Mouse (Mus musculus) hindbrain, embryonic 15.5 days (tissue): Measurements from ENCODE around the gene Pcmt1. TPM values are rescaled to one million over a fixed set of nuclear protein-coding genes. Genes with fewer than 3 reads are reported as not detected.

Experiments used
- ATAC-seq: fragments of 200-750 bp; cut with Nextera tagmentation; 2 replicates; pipeline ENCODE4 v1.8.0; 2017; ENCODE audit warnings: low read depth, moderate number of reproducible peaks, moderate TSS enrichment; ENCODE audit not compliant: low FRiP score
- H3K27ac ChIP-seq: fragments of 300-500 bp; sonication (generic); replicated peaks from 2 replicates; pipeline ENCODE4 v1.5.1; 2015; ENCODE audit warnings: mild to moderate bottlenecking, inconsistent platforms
- H3K27me3 ChIP-seq: fragments of 300-500 bp; sonication (generic); 2 replicates; pipeline ENCODE4 v1.6.1; 2015; ENCODE audit warnings: control low read depth, inconsistent platforms
- H3K36me3 ChIP-seq: fragments of 300-500 bp; sonication (generic); 2 replicates; pipeline ENCODE4 v1.6.1; 2015; ENCODE audit warnings: control low read depth, inconsistent platforms
- H3K4me1 ChIP-seq: fragments of 300-500 bp; sonication (generic); replicated peaks from 2 replicates; pipeline ENCODE4 v1.6.1; 2015; ENCODE audit warnings: control low read depth, inconsistent platforms
- H3K4me2 ChIP-seq: fragments of 300-500 bp; sonication (generic); 2 replicates; pipeline ENCODE4 v1.6.1; 2015; ENCODE audit warnings: moderate library complexity, mild to moderate bottlenecking, inconsistent platforms
- H3K4me3 ChIP-seq: fragments of 300-500 bp; sonication (generic); 2 replicates; pipeline ENCODE4 v1.5.1; 2015; ENCODE audit warnings: mild to moderate bottlenecking, inconsistent platforms
- H3K9ac ChIP-seq: fragments of 300-500 bp; sonication (generic); 2 replicates; pipeline ENCODE4 v1.6.1; 2015; ENCODE audit warnings: inconsistent platforms
- H3K9me3 ChIP-seq: fragments of 300-500 bp; sonication (generic); 2 replicates; pipeline ENCODE4 v1.6.1; 2016; ENCODE audit warnings: control low read depth, inconsistent platforms
- WGBS: fragments of 180-500 bp; shearing (Covaris S2); methylation state at CpG from one replicate; pipeline ENCODE4 v1.1.7; 2015; 5-methylcytosine and 5-hydroxymethylcytosine counted together
- polyA plus RNA-seq: library from polyadenylated mRNA; unstranded; fragments of >200 nt; fragmentation: Nextera tagmentation; extraction: Ambion mirVana; gene quantifications from 2 replicates; pipeline ENCODE4 v1.2.1, GENCODE M21; 2015

Pcmt1 gene
- 172 and 174 TPM in 2 replicates for polyA plus RNA-seq

DNA sequence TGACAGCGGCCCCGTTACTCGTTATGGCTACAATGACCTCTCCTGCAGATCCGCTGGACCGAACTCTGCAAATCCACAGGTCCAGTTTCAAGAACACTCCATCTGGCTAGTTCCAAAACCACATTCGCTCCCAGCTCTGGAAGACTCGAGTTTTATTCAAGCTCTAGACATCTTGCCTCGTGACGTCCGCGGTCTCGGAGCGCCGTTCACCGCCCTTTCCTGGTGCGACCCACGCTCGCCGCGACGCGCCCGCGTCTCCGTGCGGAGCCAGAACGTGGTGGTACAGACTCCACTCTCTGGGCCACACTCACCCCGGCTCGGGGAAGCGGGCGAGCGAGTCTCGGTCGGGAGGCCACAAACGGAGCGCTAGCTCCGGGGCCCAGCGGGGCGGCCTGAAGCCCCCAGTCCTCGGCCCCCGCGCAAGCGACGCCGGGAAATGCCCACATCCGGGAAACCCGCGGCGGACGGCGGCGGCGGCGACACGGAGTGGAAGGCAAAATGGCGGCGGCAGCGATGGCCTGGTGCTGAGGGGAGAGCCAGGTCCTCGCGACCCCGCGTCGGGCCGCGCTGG, at the start of gene Pcmt1, which contains the start of gene Lats1:
TSS of gene Pcmt1 (minus strand) at position 406 of the 571 bp plus-strand sequence.
TSS of gene Lats1 (plus strand) at position 484 of the 571 bp plus-strand sequence.
- Histone ChIP-seq H3K27me3 (no peaks in the 10 kb centered on the region), H3K9me3 (no peaks in the 10 kb centered on the region), H3K9ac (peak within 1 kb of the TSS; percentile 96), H3K27ac (peak within 1 kb of the TSS; percentile 98), H3K36me3 (peaks cover 22% of the 10 kb centered on the region), H3K4me3 (peak within 1 kb of the TSS; percentile 91), H3K4me2 (peak within 1 kb of the TSS; percentile 78), H3K4me1 (peaks cover 50% of the 10 kb centered on the region)
- WGBS, result under 1% methylated on average over 56 of the region's 65 CpGs
- peak; percentile 88 for ATAC-seq

DNA sequence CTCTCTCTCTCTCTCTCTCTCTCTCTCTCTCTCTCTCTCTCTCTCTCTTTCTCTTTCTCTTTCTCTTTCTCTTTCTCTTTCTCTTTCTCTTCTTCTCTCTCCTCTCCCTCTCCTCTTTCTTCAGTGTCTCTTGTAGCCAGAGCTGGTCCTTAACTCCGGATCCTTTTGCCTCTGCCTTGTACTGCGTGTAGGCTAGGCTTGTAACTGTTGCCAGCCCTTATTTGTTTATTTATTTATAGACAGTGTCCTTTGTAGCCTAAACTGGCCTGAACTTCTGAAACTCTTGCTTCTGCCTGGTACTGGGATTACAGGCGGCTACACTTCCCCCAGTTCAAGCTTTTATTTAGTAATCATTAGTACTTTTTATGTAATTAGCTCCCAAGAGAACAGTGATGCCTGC, 46.1 kb upstream of the Pcmt1 start:
- Histone ChIP-seq H3K4me2 (peak overlapping the region; percentile 91), H3K9me3 (no peaks in the 10 kb centered on the region), H3K36me3 (no peaks in the 10 kb centered on the region), H3K4me3 (peak overlapping the region; percentile 77; the same call in 1 of the 2 replicates), H3K27me3 (no peaks in the 10 kb centered on the region), H3K4me1 (peaks cover 21% of the 10 kb centered on the region), H3K9ac (0 out of 2 replicates have a peak overlapping the region, but pooled peaks have one; percentile 13), H3K27ac (no peak overlapping the region)
- WGBS, result 31% methylated on average over 3 of the region's 3 CpGs
- ATAC-seq, result no peak

DNA sequence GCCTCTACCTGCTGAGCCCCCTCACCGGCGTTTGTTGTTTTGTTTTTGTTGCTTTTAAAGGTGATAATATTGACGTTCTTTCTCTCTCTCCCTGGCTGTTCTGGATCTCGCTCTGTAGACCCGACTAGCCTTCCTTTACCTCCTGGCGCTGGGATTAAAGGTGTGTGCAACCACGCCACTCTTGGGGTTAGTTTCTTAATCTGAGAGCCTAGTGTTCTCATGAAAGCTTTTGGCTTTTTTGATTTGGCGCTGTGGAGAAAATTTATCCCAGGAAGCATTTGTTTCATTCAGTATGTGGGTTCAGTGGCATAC, 45.5 kb upstream of the Pcmt1 start:
- H3K27me3 ChIP-seq, result no peaks in the 10 kb centered on the region
- peak overlapping the region; percentile 91 for H3K4me2 ChIP-seq
- 0% methylated on average over 8 of the region's 8 CpGs for WGBS
- H3K4me1 ChIP-seq, result peaks cover 18% of the 10 kb centered on the region
- ATAC-seq, result no peak
- H3K36me3 ChIP-seq, result no peaks in the 10 kb centered on the region
- H3K4me3 ChIP-seq, result peak overlapping the region; percentile 77
- H3K9me3 ChIP-seq, result no peaks in the 10 kb centered on the region
- peak overlapping the region; percentile 77 for H3K9ac ChIP-seq
- peak overlapping the region; percentile 85 for H3K27ac ChIP-seq

DNA sequence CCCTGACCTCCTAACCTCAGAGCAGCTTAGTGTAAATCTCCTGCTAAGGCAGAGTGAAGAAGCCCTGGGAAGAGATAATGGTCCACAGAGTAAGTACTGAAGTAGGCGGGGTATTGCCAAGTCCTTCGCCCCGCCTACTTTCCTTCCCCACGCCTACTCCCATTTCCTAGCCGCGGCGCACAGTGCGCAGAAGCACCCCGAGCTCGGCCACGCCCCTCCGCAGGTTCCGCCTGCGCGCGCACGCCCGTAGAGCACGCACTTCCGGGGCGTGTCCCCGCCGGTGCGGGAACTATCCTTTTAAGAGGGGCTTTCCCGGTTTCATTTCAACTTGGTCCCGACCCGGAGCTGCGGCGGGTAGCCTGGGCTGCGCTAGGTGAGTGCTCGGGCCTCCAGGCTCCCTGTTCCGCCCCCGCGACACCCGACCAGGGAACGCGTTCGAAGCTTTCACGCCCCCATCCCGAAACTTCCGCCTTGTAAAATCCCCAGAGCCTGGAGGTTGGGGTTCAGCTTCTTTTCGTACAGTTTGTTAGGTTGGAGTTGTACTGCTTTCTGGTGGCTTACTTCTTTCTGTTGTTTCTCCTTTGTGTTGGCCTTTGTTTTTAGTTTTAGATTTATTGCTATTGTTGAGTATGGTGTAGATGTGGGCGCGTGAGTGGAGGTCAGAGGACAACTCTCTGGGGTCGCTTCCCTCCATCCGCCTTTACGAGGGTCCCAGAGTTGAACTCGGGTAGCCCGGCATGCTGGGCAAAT, 45.0 kb upstream of the Pcmt1 start, which contains the start of gene Katna1:
TSS of gene Katna1 (plus strand) at position 250 of the 750 bp plus-strand sequence.
- ATAC-seq, result peak; percentile 99
- peak within 1 kb of the TSS; percentile 77 for H3K4me3 ChIP-seq
- H3K9ac ChIP-seq, result peak within 1 kb of the TSS; percentile 77
- WGBS, result under 1% methylated on average over 49 of the region's 49 CpGs
- peak within 1 kb of the TSS; percentile 85 for H3K27ac ChIP-seq
- H3K4me2 ChIP-seq, result peak within 1 kb of the TSS; percentile 91
- peaks cover 18% of the 10 kb centered on the region for H3K4me1 ChIP-seq
- H3K9me3 ChIP-seq, result no peaks in the 10 kb centered on the region
- no peaks in the 10 kb centered on the region for H3K36me3 ChIP-seq
- no peaks in the 10 kb centered on the region for H3K27me3 ChIP-seq

DNA sequence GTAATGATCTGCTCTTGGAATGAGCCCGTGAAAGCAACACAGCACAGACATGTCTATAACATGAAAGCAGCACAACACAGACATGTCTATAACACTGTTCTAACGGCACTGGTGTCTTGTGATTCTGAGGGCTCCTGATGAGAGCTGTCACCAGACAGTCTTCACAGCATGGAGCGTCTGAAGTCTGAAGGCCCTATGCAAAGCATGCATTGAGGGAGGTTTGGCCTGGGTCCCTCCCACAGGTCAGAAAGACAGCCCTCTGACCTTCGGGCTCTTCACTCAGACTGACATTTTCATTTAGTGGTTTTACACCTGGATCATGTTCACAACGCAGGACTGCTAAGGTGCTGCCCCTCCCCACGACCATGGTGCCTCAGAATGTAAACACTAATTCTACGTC, 34.1 kb upstream of the Pcmt1 start:
- Histone ChIP-seq H3K36me3 (peaks cover 35% of the 10 kb centered on the region), H3K4me3 (no peak overlapping the region), H3K9ac (no peak overlapping the region), H3K9me3 (no peaks in the 10 kb centered on the region), H3K4me1 (no peaks in the 10 kb centered on the region), H3K27ac (no peak overlapping the region), H3K4me2 (no peak overlapping the region), H3K27me3 (no peaks in the 10 kb centered on the region)
- no peak for ATAC-seq
- 75% methylated on average over 7 of the region's 7 CpGs for WGBS

DNA sequence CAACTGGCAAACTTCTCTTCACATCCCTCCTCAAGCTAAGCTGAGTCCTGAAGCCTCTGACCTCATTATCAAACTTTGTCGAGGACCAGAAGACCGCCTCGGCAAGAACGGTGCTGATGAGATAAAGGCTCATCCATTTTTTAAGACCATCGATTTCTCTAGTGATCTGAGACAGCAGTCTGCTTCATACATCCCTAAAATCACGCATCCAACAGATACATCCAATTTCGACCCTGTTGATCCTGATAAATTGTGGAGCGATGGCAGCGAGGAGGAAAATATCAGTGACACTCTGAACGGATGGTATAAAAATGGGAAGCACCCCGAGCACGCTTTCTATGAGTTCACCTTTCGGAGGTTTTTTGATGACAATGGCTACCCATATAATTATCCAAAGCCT, 31.6 kb upstream of the Pcmt1 start:
- ATAC-seq, result no peak
- no peaks in the 10 kb centered on the region for H3K9me3 ChIP-seq
- no peaks in the 10 kb centered on the region for H3K27me3 ChIP-seq
- no peak overlapping the region for H3K4me2 ChIP-seq
- H3K4me3 ChIP-seq, result no peak overlapping the region
- H3K36me3 ChIP-seq, result peaks cover 47% of the 10 kb centered on the region
- H3K4me1 ChIP-seq, result no peaks in the 10 kb centered on the region
- 95% methylated on average over 13 of the region's 13 CpGs for WGBS
- H3K27ac ChIP-seq, result no peak overlapping the region
- no peak overlapping the region for H3K9ac ChIP-seq

DNA sequence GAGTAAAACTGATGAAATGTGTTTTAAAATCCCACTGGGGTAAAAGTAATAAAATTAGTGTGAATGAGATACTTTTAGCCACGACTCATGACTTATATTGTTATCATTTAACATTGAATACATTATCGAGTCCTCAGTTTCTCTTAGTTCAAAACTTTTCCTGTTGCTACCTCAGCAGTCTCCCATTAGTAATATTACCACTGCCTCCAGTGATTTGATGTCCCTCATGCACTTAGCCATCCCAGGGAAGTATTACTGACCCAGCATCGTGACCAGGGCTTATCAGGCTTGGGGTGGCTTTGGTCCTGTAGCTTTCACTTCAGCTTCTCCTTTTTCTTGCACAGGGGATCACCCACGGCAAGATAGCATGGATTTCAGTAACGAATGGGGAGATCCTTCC, 29.2 kb upstream of the Pcmt1 start:
- Histone ChIP-seq H3K4me2 (no peak overlapping the region), H3K27me3 (no peaks in the 10 kb centered on the region), H3K4me1 (no peaks in the 10 kb centered on the region), H3K9ac (no peak overlapping the region), H3K27ac (no peak overlapping the region), H3K9me3 (no peaks in the 10 kb centered on the region), H3K36me3 (peaks cover 52% of the 10 kb centered on the region), H3K4me3 (no peak overlapping the region)
- 92% methylated on average over 5 of the region's 5 CpGs for WGBS
- ATAC-seq, result no peak

DNA sequence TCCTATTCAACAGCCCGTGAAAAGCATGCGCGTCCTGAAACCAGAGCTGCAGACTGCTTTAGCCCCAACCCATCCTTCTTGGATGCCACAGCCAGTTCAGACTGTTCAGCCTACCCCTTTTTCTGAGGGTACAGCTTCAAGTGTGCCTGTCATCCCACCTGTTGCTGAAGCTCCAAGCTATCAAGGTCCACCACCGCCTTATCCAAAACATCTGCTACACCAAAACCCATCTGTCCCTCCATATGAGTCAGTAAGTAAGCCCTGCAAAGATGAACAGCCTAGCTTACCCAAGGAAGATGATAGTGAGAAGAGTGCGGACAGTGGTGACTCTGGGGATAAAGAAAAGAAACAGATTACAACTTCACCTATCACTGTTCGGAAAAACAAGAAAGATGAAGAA, 21.6 kb upstream of the Pcmt1 start:
- H3K4me3 ChIP-seq, result no peak overlapping the region
- 95% methylated on average over 6 of the region's 6 CpGs for WGBS
- H3K4me1 ChIP-seq, result no peaks in the 10 kb centered on the region
- H3K9me3 ChIP-seq, result no peaks in the 10 kb centered on the region
- ATAC-seq, result no peak
- H3K36me3 ChIP-seq, result peaks cover 65% of the 10 kb centered on the region
- no peak overlapping the region for H3K27ac ChIP-seq
- no peak overlapping the region for H3K9ac ChIP-seq
- no peaks in the 10 kb centered on the region for H3K27me3 ChIP-seq
- H3K4me2 ChIP-seq, result no peak overlapping the region

DNA sequence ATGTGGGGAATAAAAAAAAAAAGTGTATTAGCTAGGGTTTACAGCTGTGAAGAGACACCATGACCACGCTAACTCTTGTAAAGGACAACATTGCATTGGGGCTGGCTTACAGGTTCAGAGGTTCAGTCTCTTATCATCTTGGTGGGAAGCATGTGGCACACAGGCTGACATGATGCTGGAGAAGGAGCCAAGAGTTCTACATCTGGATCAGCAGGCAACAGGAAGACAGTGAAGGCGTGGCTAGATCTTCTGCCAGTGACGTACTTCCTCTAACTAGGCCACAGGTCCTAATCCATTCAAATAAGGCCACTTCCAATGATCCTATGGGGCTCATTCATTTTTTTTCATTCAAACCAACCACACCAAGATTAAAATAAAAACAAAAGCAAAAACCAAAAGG, 19.2 kb upstream of the Pcmt1 start:
- no peaks in the 10 kb centered on the region for H3K9me3 ChIP-seq
- H3K4me3 ChIP-seq, result no peak overlapping the region
- no peaks in the 10 kb centered on the region for H3K27me3 ChIP-seq
- H3K4me1 ChIP-seq, result no peaks in the 10 kb centered on the region
- no peak overlapping the region for H3K27ac ChIP-seq
- no peak overlapping the region for H3K9ac ChIP-seq
- ATAC-seq, result no peak
- H3K36me3 ChIP-seq, result peaks cover 68% of the 10 kb centered on the region
- H3K4me2 ChIP-seq, result no peak overlapping the region
- WGBS, result 88% methylated on average over 3 of the region's 3 CpGs

DNA sequence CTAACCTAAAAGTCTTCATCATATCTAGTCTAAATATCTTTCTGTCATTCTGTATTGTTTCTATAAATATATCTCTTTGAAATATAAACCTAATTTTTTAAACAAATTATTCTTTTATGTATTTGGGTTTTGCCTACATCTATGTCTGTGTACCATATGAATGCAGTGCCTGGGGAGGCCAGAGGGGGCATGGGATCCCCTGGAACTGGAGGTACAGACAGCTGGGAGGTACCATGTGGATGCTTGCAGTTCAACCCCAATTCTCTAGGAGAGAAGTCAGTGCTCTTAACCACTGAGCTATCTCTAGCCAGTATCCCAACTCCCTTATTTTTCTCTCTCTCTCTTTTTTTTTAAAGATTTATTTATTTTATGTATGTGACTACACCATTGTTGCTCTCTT, 14.3 kb upstream of the Pcmt1 start:
- H3K4me2 ChIP-seq, result no peak overlapping the region
- H3K36me3 ChIP-seq, result peaks cover 55% of the 10 kb centered on the region
- ATAC-seq, result no peak
- no peaks in the 10 kb centered on the region for H3K27me3 ChIP-seq
- no peaks in the 10 kb centered on the region for H3K4me1 ChIP-seq
- no peak overlapping the region for H3K27ac ChIP-seq
- no peak overlapping the region for H3K4me3 ChIP-seq
- no peaks in the 10 kb centered on the region for H3K9me3 ChIP-seq
- H3K9ac ChIP-seq, result no peak overlapping the region

DNA sequence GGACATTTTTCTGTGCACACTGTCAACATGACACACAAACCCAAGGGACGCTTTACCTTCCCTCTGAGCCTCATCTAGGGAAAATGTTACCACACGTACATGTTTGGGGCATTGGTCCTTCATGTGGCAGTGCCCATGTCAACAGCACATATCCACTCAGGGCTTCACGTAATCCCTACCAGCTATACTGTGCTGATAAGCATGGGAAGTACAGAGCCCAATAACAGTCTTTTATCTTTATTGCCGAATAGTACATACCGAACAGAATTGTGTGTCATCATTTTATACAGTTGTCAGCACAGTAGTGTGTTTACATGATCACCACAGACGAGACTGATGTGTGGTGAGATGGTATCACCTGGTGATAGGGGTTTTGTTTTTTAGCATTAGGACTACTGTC, 6.0 kb upstream of the Pcmt1 start:
- whole genome bisulfite sequencing, result 96% methylated on average over 6 of the region's 6 CpGs
- no peak overlapping the region for H3K27ac ChIP-seq
- no peaks in the 10 kb centered on the region for H3K9me3 ChIP-seq
- H3K9ac ChIP-seq, result no peak overlapping the region
- H3K36me3 ChIP-seq, result peaks cover 8% of the 10 kb centered on the region
- no peak for ATAC-seq
- H3K27me3 ChIP-seq, result no peaks in the 10 kb centered on the region
- no peak overlapping the region for H3K4me3 ChIP-seq
- peaks cover 26% of the 10 kb centered on the region for H3K4me1 ChIP-seq
- no peak overlapping the region for H3K4me2 ChIP-seq

DNA sequence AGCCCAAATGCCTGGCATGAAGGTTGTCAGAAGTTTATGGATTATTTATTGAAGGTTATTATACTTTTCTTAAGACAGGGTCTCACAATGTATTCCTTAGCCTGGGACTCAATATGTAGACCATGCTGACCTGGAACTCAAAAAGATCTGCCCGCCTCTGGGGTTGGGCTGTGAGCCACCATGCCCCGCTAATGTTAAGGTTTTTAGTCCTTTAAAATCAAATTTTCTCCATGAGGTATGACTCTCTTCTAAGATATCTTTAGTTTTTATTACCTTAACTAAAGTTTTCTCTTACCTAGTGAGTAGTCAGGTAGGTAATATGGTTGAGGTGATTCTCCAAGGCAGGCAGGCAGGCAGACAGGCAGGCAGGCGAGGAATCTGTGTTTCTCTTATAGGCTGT, 1.3 kb upstream of the Pcmt1 start:
- no peak for ATAC-seq
- Histone ChIP-seq H3K9ac (peak overlapping the region; percentile 96), H3K27me3 (no peaks in the 10 kb centered on the region), H3K9me3 (no peaks in the 10 kb centered on the region), H3K36me3 (peaks cover 10% of the 10 kb centered on the region), H3K4me1 (peaks cover 48% of the 10 kb centered on the region), H3K4me3 (peak overlapping the region; percentile 91), H3K27ac (peak overlapping the region; percentile 98; the same call in 1 of the 2 replicates), H3K4me2 (peak overlapping the region; percentile 78)
- WGBS, result 67% methylated on average over 3 of the region's 3 CpGs
